Mouse (Mus musculus): Measurements from ENCODE around the gene Nr2f2.

- TF ChIP-seq CTCF (IDR thresholded peaks at IDR 0.05; ENCODE audit: low read depth) (peak; percentile 56), EP300 (IDR thresholded peaks at IDR 0.05; ENCODE audit: low read depth) (no peak)
Observed at GRCm38 (mm10) chr7:70346010-70346536, 20.5 kb downstream of the Nr2f2 start.

Measured in liver, postnatal 0 days (tissue).